Mouse (Mus musculus): Measurements from ENCODE around the gene Fsd1.

DNA sequence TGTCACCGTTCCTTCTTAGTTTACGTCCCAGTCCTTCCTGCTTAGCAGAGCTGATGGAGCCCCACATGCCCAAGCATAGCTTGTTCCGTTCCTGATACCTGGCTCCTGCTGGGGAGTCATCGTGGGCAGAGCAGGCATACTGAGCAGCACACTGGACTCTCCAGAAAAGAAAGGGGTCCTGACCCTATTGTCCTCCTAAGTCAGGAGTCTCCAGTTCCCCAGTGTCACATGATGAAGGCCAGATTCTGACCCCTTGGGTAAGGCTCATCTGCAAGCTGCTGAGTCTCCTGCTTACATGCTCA lies 36.6 kb downstream of the Fsd1 start:
- TF ChIP-seq CTCF (IDR thresholded peaks at IDR 0.05; ENCODE audit: control insufficient read depth, insufficient read depth, low read length) (no peak), POLR2A (IDR thresholded peaks at IDR 0.05; ENCODE audit: borderline replicate concordance, control insufficient read depth, low read depth, low read length) (no peak)

All from bone marrow, adult 2 months (tissue).